Mouse (Mus musculus) heart, embryonic 16.5 days (tissue): ENCODE measurements around the gene Ralgps1. TPM values are rescaled to one million over a fixed set of nuclear protein-coding genes. Genes with fewer than 3 reads are reported as not detected.

Experiments used
- ATAC-seq: fragments of 200-750 bp; cut with Nextera tagmentation; replicated peaks from 2 replicates; pipeline ENCODE4 v1.8.0; 2017; ENCODE audit warnings: moderate number of reproducible peaks; ENCODE audit not compliant: insufficient read depth, low FRiP score; ENCODE audit errors: extremely low read depth
- H3K27ac ChIP-seq: fragments of 300-500 bp; sonication (generic); 2 replicates; pipeline ENCODE4 v1.5.1; 2014; ENCODE audit warnings: mild to moderate bottlenecking, low read length, control low read depth, moderate library complexity
- H3K27me3 ChIP-seq: fragments of 300-500 bp; sonication (generic); 2 replicates; pipeline ENCODE4 v1.6.1; 2014; ENCODE audit warnings: low read length, mixed read lengths; ENCODE audit not compliant: control insufficient read depth, insufficient read depth
- H3K36me3 ChIP-seq: fragments of 300-500 bp; sonication (generic); 2 replicates; pipeline ENCODE4 v1.6.1; 2014; ENCODE audit not compliant: control insufficient read depth, insufficient read depth
- H3K4me1 ChIP-seq: fragments of 300-500 bp; sonication (generic); 2 replicates; pipeline ENCODE4 v1.6.1; 2014; ENCODE audit warnings: low read length, mixed read lengths; ENCODE audit not compliant: control insufficient read depth, insufficient read depth
- H3K4me2 ChIP-seq: fragments of 300-500 bp; sonication (generic); 2 replicates; pipeline ENCODE4 v1.6.1; 2014; ENCODE audit warnings: low read depth, mild to moderate bottlenecking, control low read depth, low read length
- H3K4me3 ChIP-seq: fragments of 300-500 bp; sonication (generic); 2 replicates; pipeline ENCODE4 v1.5.1; 2014; ENCODE audit warnings: mild to moderate bottlenecking, control low read depth, low read length
- H3K9ac ChIP-seq: fragments of 300-500 bp; sonication (generic); 2 replicates; pipeline ENCODE4 v1.6.1; 2014; ENCODE audit warnings: low read length, control low read depth
- H3K9me3 ChIP-seq: fragments of 300-500 bp; sonication (generic); replicated peaks from 2 replicates; pipeline ENCODE4 v1.6.1; 2016; ENCODE audit warnings: low read length; ENCODE audit not compliant: control insufficient read depth
- WGBS: fragments of 180-500 bp; shearing (Covaris S2); extraction: QIAGEN DNeasy Blood & Tissue Kit; methylation state at CpG from one replicate; pipeline ENCODE4 v1.1.7; 2014; 5-methylcytosine and 5-hydroxymethylcytosine counted together
- polyA plus RNA-seq: library from polyadenylated mRNA; unstranded; fragments of >200 nt; fragmentation: Nextera tagmentation; extraction: Ambion mirVana; gene quantifications from 2 replicates; pipeline ENCODE4 v1.2.1, GENCODE M21; 2015

Gene Ralgps1
- polyA plus RNA-seq, 1 experiment from 2014 or later = 4.6 TPM

DNA sequence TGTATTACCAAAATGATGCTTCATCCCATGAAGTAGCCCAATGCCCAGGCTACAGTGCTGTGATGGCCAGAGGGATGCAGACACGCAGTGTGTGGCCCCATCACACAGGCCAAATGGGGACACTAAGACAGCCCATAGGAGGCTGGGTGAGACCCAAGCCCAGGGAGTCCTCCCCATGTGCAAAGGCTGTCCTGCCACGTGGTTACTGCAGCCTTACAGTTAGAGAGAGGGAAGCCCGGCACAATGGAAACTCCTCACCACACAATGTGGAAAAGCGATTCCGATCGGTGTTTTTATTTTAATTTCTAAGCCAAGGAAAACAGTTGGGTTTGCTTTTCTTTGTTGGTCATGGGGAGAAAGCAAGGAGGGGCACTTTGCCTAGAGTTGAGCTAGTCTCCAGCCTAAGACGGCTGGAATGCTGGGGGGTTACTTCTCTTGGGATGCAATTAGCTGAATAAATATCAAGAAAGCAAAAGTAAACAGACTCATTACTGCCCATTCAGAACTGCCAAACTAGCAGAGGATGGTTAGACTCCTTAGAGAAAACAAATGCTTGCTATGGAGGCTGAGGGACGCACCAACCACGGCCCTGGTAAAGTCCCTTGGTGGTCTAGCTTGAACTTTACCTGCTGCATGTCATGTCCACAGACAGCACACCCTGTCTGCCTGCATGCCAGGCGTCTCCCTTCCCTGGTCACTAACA, 147.5 kb downstream of the Ralgps1 start:
- ATAC-seq = no peak
- H3K36me3 ChIP-seq = peaks cover 4% of the 10 kb centered on the region; the same call in 1 of the 2 replicates
- H3K27ac ChIP-seq = no peak overlapping the region

GRCm38 (mm10) chr2:33222480-33222879, 148.8 kb downstream of the Ralgps1 start:
- H3K9me3 ChIP-seq = no peaks in the 10 kb centered on the region
- WGBS = 83% methylated on average over 6 of the region's 6 CpGs
- H3K4me1 ChIP-seq = peaks cover 54% of the 10 kb centered on the region
- ATAC-seq = no peak
- no peak overlapping the region for H3K27ac ChIP-seq
- no peak overlapping the region for H3K4me3 ChIP-seq
- no peaks in the 10 kb centered on the region for H3K36me3 ChIP-seq
- no peaks in the 10 kb centered on the region for H3K27me3 ChIP-seq
- H3K9ac ChIP-seq = no peak overlapping the region
- no peak overlapping the region for H3K4me2 ChIP-seq

More for the DNA sequence above, 147.5 kb downstream of the Ralgps1 start:
- Histone ChIP-seq H3K4me3 (no peak overlapping the region), H3K9me3 (no peaks in the 10 kb centered on the region), H3K27me3 (no peaks in the 10 kb centered on the region), H3K9ac (no peak overlapping the region), H3K4me1 (peaks cover 49% of the 10 kb centered on the region), H3K4me2 (no peak overlapping the region)
- 70% methylated on average over 10 of the region's 10 CpGs for WGBS

- Histone ChIP-seq H3K27me3 (no peaks in the 10 kb centered on the region), H3K4me1 (peaks cover 49% of the 10 kb centered on the region), H3K4me3 (no peak overlapping the region), H3K4me2 (no peak overlapping the region), H3K9me3 (no peaks in the 10 kb centered on the region), H3K36me3 (no peaks in the 10 kb centered on the region), H3K9ac (no peak overlapping the region), H3K27ac (no peak overlapping the region)
- no peak for ATAC-seq
- 76% methylated on average over 11 of the region's 11 CpGs for WGBS
Measured at GRCm38 (mm10) chr2:33221339-33221900, 149.9 kb downstream of the Ralgps1 start.

DNA sequence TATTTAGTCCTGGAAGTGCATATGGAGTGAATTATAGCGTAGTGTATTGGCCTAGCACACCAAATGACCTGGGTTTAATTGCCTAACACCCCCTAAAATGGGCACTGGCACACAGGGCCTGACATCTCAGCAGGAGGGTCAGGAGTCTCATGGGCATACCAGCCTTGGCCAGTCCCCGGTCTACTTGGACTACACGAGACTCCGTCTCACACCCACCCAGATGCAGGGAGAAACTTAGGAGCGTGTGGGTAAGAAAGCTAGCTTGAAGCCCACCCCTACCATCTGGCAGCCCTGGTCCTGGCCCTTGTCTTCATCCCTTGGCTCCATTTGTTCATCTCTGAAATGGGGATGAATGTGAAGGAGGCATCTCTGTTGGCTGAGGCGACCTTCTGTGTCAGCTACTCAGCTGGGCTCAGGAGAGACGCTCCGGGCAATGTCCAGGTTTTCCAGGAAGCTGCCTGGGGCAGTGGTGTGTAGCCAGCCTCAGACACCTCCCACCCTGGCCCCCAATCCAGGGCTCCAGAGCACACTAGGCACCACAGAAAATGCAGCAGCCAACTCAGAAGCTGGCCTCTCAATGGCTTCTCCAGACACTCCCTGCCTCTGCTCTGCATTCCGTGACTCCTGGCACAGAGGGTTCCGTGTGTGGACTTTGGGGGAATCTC, 150.5 kb downstream of the Ralgps1 start:
- Histone ChIP-seq H3K4me2 (no peak overlapping the region), H3K9ac (no peak overlapping the region), H3K27me3 (no peaks in the 10 kb centered on the region), H3K36me3 (no peaks in the 10 kb centered on the region), H3K9me3 (no peaks in the 10 kb centered on the region), H3K4me1 (peaks cover 49% of the 10 kb centered on the region), H3K4me3 (no peak overlapping the region), H3K27ac (no peak overlapping the region; the same call in 1 of the 2 replicates)
- no peak for ATAC-seq
- WGBS = 85% methylated on average over 10 of the region's 10 CpGs

GRCm38 (mm10) chr2:33220246-33220645, 151.0 kb downstream of the Ralgps1 start:
- H3K27ac ChIP-seq = peak overlapping the region; percentile 21; the same call in 1 of the 2 replicates
- peak overlapping the region; percentile 4; the same call in 1 of the 2 replicates for H3K4me2 ChIP-seq
- H3K4me1 ChIP-seq = peaks cover 52% of the 10 kb centered on the region
- H3K9me3 ChIP-seq = no peaks in the 10 kb centered on the region
- no peaks in the 10 kb centered on the region for H3K27me3 ChIP-seq
- no peaks in the 10 kb centered on the region for H3K36me3 ChIP-seq
- H3K9ac ChIP-seq = 0 out of 2 replicates have a peak overlapping the region, but pooled peaks have one; percentile 11
- no peak for ATAC-seq
- H3K4me3 ChIP-seq = no peak overlapping the region
- 64% methylated on average over 6 of the region's 6 CpGs for WGBS

DNA sequence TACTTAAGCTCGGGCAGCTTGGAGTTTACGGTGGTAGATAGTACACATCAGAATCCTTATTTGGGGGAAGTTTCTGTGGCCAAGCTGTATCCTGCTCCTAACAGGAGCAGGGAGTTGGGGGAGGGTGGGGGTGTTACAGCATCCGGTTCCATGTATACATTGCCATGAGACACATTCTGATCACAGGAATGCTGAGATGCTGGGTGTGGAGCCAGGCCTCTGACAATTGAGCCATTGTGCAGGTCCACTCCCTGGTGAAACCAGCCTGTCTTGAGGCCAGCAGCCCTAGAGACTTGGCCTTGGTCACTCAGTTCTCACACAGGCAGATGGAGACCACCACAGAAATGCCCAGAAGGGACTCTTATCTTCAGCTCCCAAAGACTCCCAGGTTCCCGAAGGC, 151.6 kb downstream of the Ralgps1 start:
- Histone ChIP-seq H3K4me1 (peaks cover 55% of the 10 kb centered on the region), H3K9me3 (no peaks in the 10 kb centered on the region), H3K27ac (peak overlapping the region; percentile 40; the same call in 1 of the 2 replicates), H3K4me2 (peak overlapping the region; percentile 10; the same call in 1 of the 2 replicates), H3K4me3 (no peak overlapping the region), H3K9ac (no peak overlapping the region), H3K36me3 (no peaks in the 10 kb centered on the region), H3K27me3 (no peaks in the 10 kb centered on the region)
- WGBS = 60% methylated on average over 4 of the region's 4 CpGs
- ATAC-seq = no peak

DNA sequence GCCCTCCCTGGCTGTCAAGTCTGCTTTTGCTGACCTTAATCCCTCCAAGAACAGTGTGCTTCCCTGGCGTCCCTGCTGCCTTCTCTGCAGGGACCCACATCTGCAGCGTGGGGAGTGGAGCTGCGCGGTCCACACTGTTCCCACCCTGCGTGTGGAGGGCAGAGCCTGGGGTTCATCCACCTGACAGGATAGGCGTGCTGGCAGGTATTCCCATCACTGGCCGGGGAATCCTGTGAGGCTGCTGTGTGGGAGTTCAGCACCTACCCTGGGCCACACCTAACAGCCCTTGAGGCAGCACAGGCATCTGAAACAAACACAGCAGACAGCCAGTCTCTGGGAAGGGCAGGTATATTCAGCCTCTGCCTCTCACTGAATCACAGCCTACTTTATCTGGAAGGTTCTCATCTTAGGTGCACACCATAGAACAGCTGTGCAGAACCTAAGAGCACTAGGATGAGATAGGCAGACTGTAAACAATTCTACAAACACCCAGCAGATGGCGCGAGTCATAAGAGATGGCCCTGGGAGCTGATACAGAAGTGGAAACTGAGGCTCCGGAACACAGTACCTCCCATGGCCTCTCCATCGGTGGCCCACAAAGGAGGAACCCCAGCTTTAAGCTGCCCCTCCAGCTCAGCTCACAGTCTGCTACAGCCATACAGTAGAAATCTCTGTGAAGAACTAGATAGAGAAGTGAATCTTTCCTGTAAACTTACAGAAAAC, 152.2 kb downstream of the Ralgps1 start:
- Histone ChIP-seq H3K27ac (peak overlapping the region; percentile 40; the same call in 1 of the 2 replicates), H3K4me3 (no peak overlapping the region), H3K4me2 (peak overlapping the region; percentile 20; the same call in 1 of the 2 replicates), H3K9me3 (no peaks in the 10 kb centered on the region), H3K4me1 (peaks cover 53% of the 10 kb centered on the region), H3K9ac (no peak overlapping the region), H3K36me3 (no peaks in the 10 kb centered on the region), H3K27me3 (no peaks in the 10 kb centered on the region)
- WGBS = 68% methylated on average over 11 of the region's 11 CpGs
- ATAC-seq = no peak

DNA sequence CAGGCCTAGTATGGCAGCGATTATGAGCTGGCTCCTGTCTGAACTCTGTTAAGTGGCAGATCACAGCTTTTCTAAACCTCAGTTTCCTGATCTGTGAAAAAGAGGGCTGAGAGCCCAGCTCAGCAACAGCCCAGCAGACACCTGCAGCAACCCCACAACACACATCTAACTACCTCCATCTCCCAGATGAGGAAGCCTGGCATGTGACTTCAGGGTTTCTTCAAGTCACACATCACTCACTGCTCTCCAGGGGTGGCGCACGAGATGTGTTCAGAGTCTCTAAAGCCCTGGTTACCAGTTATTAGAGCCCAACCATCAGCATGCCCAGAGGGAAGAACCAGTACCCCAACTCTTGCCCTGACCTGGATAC, 153.9 kb downstream of the Ralgps1 start:
- peak overlapping the region; percentile 86 for H3K27ac ChIP-seq
- 30% methylated on average over 3 of the region's 3 CpGs for WGBS
- no peaks in the 10 kb centered on the region for H3K36me3 ChIP-seq
- no peak for ATAC-seq
- peak overlapping the region; percentile 68 for H3K4me2 ChIP-seq
- peak overlapping the region; percentile 61 for H3K4me3 ChIP-seq
- peak overlapping the region; percentile 80 for H3K9ac ChIP-seq
- no peaks in the 10 kb centered on the region for H3K9me3 ChIP-seq
- H3K27me3 ChIP-seq = no peaks in the 10 kb centered on the region
- H3K4me1 ChIP-seq = peaks cover 43% of the 10 kb centered on the region
